Mouse (Mus musculus) bone marrow, adult 2 months (tissue): ENCODE data around the gene Vmn1r191. TPM values are rescaled to one million over a fixed set of nuclear protein-coding genes. Genes with fewer than 3 reads are reported as not detected.
"Not testable (repeated sequence)": the region's sequence is repeated elsewhere in the genome, so short reads cannot be mapped to it uniquely, and the experiment has no call there.

ENCODE experiments used
- H3K27ac ChIP-seq: fragments of 200-500 bp; 2 replicates; pipeline ENCODE4 v1.5.1; 2012; ENCODE audit warnings: low read depth, mild to moderate bottlenecking, control low read depth, inconsistent platforms, low read length; ENCODE audit not compliant: control insufficient read depth, poor library complexity, insufficient read depth
- H3K4me1 ChIP-seq: fragments of 200-500 bp; 2 replicates; pipeline ENCODE4 v1.6.1; 2011; ENCODE audit warnings: low read length; ENCODE audit not compliant: control insufficient read depth, insufficient read depth
- H3K4me3 ChIP-seq: fragments of 200-500 bp; replicated peaks from 2 replicates; pipeline ENCODE3; 2011; ENCODE audit warnings: mild to moderate bottlenecking, low read depth, low read length, control low read depth; ENCODE audit not compliant: control insufficient read depth
- CTCF ChIP-seq: fragments of 200-500 bp; IDR thresholded peaks from 2 replicates; pipeline ENCODE4 v1.5.1; 2011; ENCODE audit warnings: low read length, control low read depth; ENCODE audit not compliant: control insufficient read depth, insufficient read depth
- POLR2A ChIP-seq: fragments of 200-500 bp; IDR thresholded peaks from 2 replicates; pipeline ENCODE4 v1.6.1; 2011; ENCODE audit warnings: low read depth, mild to moderate bottlenecking, control low read depth, low read length, borderline replicate concordance; ENCODE audit not compliant: control insufficient read depth
- WGBS: fragments of 180-500 bp; shearing (Covaris S2); methylation state at CpG from one replicate; pipeline ENCODE4 v1.1.7; 2018; 5-methylcytosine and 5-hydroxymethylcytosine counted together
- polyA plus RNA-seq: library from polyadenylated mRNA; stranded (reverse); fragments of >200 nt; gene quantifications from 2 replicates; pipeline ENCODE4 v1.2.4, GENCODE M21; 2011; ENCODE audit warnings: low replicate concordance; ENCODE audit not compliant: missing spikeins, insufficient read depth, insufficient read length

Vmn1r191 gene
- not detected in 2 replicates for polyA plus RNA-seq

DNA sequence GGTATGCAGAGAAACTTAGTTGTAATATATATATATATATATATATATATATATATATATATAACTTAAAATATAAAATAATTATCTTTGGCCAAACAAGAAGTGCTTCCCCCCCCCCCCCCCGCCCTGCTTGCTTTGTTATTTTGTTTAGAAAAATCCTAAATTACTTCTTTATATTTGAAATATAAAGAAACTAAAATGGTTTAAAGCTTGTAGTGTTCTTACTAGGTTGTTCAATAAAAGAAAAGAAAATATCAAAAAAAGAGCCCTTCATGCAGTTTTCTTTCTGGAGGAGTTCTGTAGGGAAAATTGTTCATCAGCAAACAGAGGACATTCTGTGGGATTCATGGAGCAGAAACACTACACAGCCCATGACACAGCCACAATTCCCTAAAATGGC lies at the start of gene Vmn1r191:
Gene Vmn1r191 (minus strand): TSS at position 101 of the 400 bp plus-strand sequence.
- TF ChIP-seq CTCF = no peak
- no peak for TF ChIP-seq POLR2A
- WGBS = 50% methylated on average over 1 of the region's 1 CpGs
- no peak within 1 kb of the TSS for H3K27ac ChIP-seq
- H3K4me3 ChIP-seq = no peak within 1 kb of the TSS
- no peaks in the 10 kb centered on the region for H3K4me1 ChIP-seq

GRCm38 (mm10) chr13:22223060-22223459 lies 39.3 kb upstream of the Vmn1r191 start, which contains the start of gene Vmn1r193:
Gene Vmn1r193 (minus strand): TSS chr13:22223160.
- not testable (repeated sequence) for H3K4me3 ChIP-seq, H3K4me1 ChIP-seq, H3K27ac ChIP-seq
- 57% methylated on average over 1 of the region's 1 CpGs for WGBS

- not testable (repeated sequence) for H3K27ac ChIP-seq, H3K4me1 ChIP-seq, H3K4me3 ChIP-seq
- WGBS = 72% methylated on average over 3 of the region's 3 CpGs
Measured at GRCm38 (mm10) chr13:22192756-22193155, 9.0 kb upstream of the Vmn1r191 start.

GRCm38 (mm10) chr13:22191041-22191440 lies 7.3 kb upstream of the Vmn1r191 start, which contains the start of gene Vmn1r192:
Gene Vmn1r192 (minus strand): TSS chr13:22191141.
- no peak for TF ChIP-seq CTCF
- TF ChIP-seq POLR2A = no peak
- Histone ChIP-seq H3K27ac (no peak within 1 kb of the TSS), H3K4me3 (no peak within 1 kb of the TSS), H3K4me1 (no peaks in the 10 kb centered on the region)

DNA sequence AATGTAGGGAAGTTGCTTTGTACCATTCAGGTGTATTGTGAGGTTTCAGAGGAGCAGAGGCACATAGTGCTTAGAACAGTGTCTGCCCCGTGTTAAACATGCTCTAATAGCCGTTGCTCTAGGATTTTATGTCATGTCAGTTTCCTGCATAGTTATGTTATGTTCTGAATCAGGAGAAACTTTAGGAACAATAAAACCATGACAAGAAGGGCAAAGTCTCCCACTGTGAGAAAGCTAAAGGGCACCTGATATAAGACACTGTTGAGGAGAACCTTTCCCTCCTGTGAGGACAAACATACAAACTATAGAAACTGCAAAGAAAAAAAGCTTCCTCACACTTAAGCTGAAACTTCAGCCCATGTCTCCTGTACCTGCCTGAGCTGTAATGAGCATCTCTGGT lies 6.6 kb upstream of the Vmn1r191 start:
- no peak overlapping the region for H3K4me3 ChIP-seq

DNA sequence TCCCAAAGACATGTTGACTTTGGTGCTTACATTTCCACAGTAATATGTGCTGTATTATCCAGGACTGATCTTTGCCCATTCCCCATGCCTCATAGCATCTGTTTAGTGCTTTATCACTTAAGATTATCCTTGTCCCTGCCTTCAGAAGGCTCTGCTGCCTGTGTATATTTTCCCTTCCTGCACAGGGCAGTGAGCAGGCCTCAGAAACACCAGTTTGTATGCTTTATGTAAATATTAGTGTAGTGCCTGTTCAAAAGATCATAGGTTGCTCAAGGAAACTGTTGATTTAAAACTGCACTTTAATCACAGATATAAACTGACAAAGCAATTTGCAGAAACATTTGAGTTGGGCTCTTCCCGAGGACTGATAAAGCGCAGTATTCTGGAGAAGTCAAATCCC lies 5.5 kb upstream of the Vmn1r191 start:
- 84% methylated on average over 2 of the region's 2 CpGs for WGBS
- H3K4me3 ChIP-seq = no peak overlapping the region
- H3K4me1 ChIP-seq = no peaks in the 10 kb centered on the region
- TF ChIP-seq CTCF = no peak
- TF ChIP-seq POLR2A = no peak
- no peak overlapping the region for H3K27ac ChIP-seq

More for the DNA sequence above, 6.6 kb upstream of the Vmn1r191 start:
- 62% methylated on average over 2 of the region's 2 CpGs for WGBS
- Histone ChIP-seq H3K27ac (no peak overlapping the region), H3K4me1 (no peaks in the 10 kb centered on the region)
- TF ChIP-seq POLR2A (no peak), CTCF (no peak)

DNA sequence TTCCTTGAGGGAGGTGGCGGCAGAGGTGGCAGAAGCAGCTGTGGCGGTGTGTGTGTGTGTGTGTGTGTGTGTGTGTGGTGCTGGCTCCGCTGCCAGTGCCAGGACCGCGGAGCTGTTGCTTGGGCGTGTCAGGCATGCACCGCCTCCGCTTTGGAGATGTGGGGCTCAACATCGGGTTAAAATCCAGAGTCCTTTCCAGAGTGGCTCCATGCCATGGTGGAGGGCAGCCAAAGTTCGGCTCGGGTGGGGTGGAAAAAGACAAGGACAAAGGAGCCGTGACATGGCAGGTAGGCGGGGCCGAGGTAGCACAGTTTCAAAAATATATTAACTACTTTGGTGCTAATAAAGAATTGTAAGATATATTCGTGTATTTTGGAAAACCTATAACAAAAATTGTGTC lies 15.4 kb downstream of the Vmn1r191 start:
- Histone ChIP-seq H3K4me1 (no peaks in the 10 kb centered on the region), H3K4me3 (no peak overlapping the region), H3K27ac (no peak overlapping the region; the same call in 1 of the 2 replicates)
- no peak for TF ChIP-seq CTCF
- no peak for TF ChIP-seq POLR2A
- 80% methylated on average over 15 of the region's 15 CpGs for WGBS

DNA sequence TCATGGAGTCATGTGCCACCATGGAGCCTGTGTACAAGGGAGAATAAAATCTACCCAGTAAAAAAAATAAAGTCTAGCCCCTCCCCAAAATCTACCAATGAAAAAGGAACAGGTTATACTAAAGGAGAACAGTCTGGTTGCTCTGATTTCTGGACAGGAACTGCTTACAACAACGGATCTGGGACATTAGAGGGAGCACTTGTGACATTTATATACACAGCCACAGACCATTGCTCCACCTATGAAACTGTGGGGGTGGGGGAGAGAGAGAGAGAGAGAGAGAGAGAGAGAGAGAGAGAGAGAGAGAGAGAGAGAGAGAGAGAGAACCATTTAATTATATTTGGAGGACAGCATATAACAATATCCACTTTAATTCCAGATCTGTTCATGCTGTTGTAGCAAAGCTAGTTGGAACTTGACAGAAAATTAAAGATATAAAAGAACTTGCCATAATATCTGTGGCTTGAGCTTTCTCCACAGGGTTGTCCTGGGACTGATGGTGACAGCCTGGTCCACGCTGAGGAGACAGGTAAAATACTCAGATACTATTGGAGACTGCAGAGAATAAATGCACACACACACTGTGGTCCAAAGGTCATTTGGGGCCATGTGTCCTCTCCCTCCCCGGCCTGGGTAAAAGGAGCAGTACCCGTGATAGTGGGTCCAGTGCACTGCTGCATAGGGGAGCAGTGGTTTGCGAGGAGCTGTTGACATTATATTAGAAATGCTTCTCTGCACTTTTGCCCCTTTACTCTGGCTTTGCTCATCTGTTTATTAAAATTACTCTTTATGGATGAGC lies 47.1 kb downstream of the Vmn1r191 start:
- H3K27ac ChIP-seq, H3K4me1 ChIP-seq, H3K4me3 ChIP-seq: not testable (repeated sequence)
- WGBS = 64% methylated on average over 5 of the region's 5 CpGs

Other genes starting within 250 kb of the Vmn1r191 start
- 1.4 and 2.5 TPM in 2 replicates for gene Zfp184, start 238.9 kb downstream of the Vmn1r191 start, polyA plus RNA-seq
- not detected in 2 replicates for gene Pom121l2, start 202.8 kb downstream of the Vmn1r191 start, polyA plus RNA-seq
- gene Prss16, start 174.2 kb downstream of the Vmn1r191 start, polyA plus RNA-seq = 3.9 and 10.0 TPM in 2 replicates
- gene Hist1h2ah, start 148.4 kb downstream of the Vmn1r191 start, polyA plus RNA-seq = 31.8 and 40.4 TPM in 2 replicates
- 109 and 137 TPM in 2 replicates for gene Hist1h2bk, start 148.1 kb downstream of the Vmn1r191 start, polyA plus RNA-seq
- 144 and 216 TPM in 2 replicates for gene Hist1h4i, start 142.6 kb downstream of the Vmn1r191 start, polyA plus RNA-seq
- gene Hist1h2ag, start 141.0 kb downstream of the Vmn1r191 start, polyA plus RNA-seq = 11.7 and 42.0 TPM in 2 replicates
- 40.5 and 87.9 TPM in 2 replicates for gene Hist1h2bj, start 140.8 kb downstream of the Vmn1r191 start, polyA plus RNA-seq
- gene Vmn1r188, start 99.5 kb downstream of the Vmn1r191 start, polyA plus RNA-seq = not detected in 2 replicates
- not detected in 2 replicates for gene Vmn1r189, start 78.1 kb downstream of the Vmn1r191 start, polyA plus RNA-seq
- gene Vmn1r192, start 7.2 kb upstream of the Vmn1r191 start, polyA plus RNA-seq = not detected in 2 replicates
- 0.42 and 0.72 TPM in 2 replicates for gene Vmn1r193, start 39.2 kb upstream of the Vmn1r191 start, polyA plus RNA-seq
- gene Vmn1r194, start 60.2 kb upstream of the Vmn1r191 start, polyA plus RNA-seq = not detected in 2 replicates
- not detected in 2 replicates for gene Vmn1r195, start 86.6 kb upstream of the Vmn1r191 start, polyA plus RNA-seq
- not detected in 2 replicates for gene Vmn1r196, start 106.0 kb upstream of the Vmn1r191 start, polyA plus RNA-seq
- not detected in 2 replicates for gene Vmn1r197, start 140.6 kb upstream of the Vmn1r191 start, polyA plus RNA-seq
- gene Vmn1r198, start 166.4 kb upstream of the Vmn1r191 start, polyA plus RNA-seq = not detected in 2 replicates
- not detected in 2 replicates for gene Vmn1r199, start 195.8 kb upstream of the Vmn1r191 start, polyA plus RNA-seq
- gene Vmn1r200, start 206.4 kb upstream of the Vmn1r191 start, polyA plus RNA-seq = not detected in 2 replicates